Mouse (Mus musculus): Measurements from ENCODE around the gene Mrpl16. TPM values are rescaled to one million over a fixed set of nuclear protein-coding genes. Genes with fewer than 3 reads are reported as not detected.
A peak's percentile ranks its signal among the peaks of the same experiment; 100 is the strongest.

Mrpl16 gene
- total and polyA plus RNA-seq, 2 experiments from 2014 or later = 30.8 to 52.6 TPM

- Histone ChIP-seq H3K4me1 (ENCODE audit: insufficient read depth) (no peaks in the 10 kb centered on the region), H3K27me3 (ENCODE audit: insufficient read depth, low read length) (no peaks in the 10 kb centered on the region), H3K4me2 (ENCODE audit: low read depth) (no peak overlapping the region), H3K9ac (no peak overlapping the region), H3K9me3 (ENCODE audit: low read length) (no peaks in the 10 kb centered on the region), H3K36me3 (ENCODE audit: insufficient read depth) (no peaks in the 10 kb centered on the region), H3K4me3 (ENCODE audit: low read depth, low read length) (no peak overlapping the region), H3K27ac (ENCODE audit: low read depth, low read length) (no peak overlapping the region)
- DNase-seq (no peak), ATAC-seq (no peak)
- TF ChIP-seq CTCF (IDR thresholded peaks at IDR 0.05; ENCODE audit: low read depth) = no peak
These were observed 24.5 kb upstream of the Mrpl16 start for GRCm38 (mm10) chr19:11745680-11746079.

GRCm38 (mm10) chr19:11747298-11747697 is 22.9 kb upstream of the Mrpl16 start, which contains the start of gene Gif:
Gene Gif, plus strand, starts transcription at chr19:11747554.
- Histone ChIP-seq H3K27ac (ENCODE audit: low read depth, low read length) (no peak within 1 kb of the TSS), H3K9me3 (ENCODE audit: low read length) (no peaks in the 10 kb centered on the region), H3K4me1 (ENCODE audit: insufficient read depth) (no peaks in the 10 kb centered on the region), H3K4me2 (ENCODE audit: low read depth) (no peak within 1 kb of the TSS), H3K36me3 (ENCODE audit: insufficient read depth) (no peaks in the 10 kb centered on the region), H3K27me3 (ENCODE audit: insufficient read depth, low read length) (no peaks in the 10 kb centered on the region), H3K4me3 (ENCODE audit: low read depth, low read length) (no peak within 1 kb of the TSS), H3K9ac (no peak within 1 kb of the TSS)
- 71% methylated on average over 2 of the region's 2 CpGs for WGBS
- DNase-seq (no peak), ATAC-seq (no peak)
- no peak for TF ChIP-seq CTCF (IDR thresholded peaks at IDR 0.05; ENCODE audit: low read depth)

- no peak overlapping the region for H3K9ac ChIP-seq
- 85% methylated on average over 3 of the region's 3 CpGs for WGBS
- no peak overlapping the region for H3K27ac ChIP-seq (ENCODE audit: low read depth, low read length)
- H3K4me2 ChIP-seq (ENCODE audit: low read depth) = no peak overlapping the region
- H3K4me1 ChIP-seq (ENCODE audit: insufficient read depth) = no peaks in the 10 kb centered on the region
- H3K4me3 ChIP-seq (ENCODE audit: low read depth, low read length) = no peak overlapping the region
- no peaks in the 10 kb centered on the region for H3K9me3 ChIP-seq (ENCODE audit: low read length)
- no peak for ATAC-seq
- DNase-seq = no peak
- no peaks in the 10 kb centered on the region for H3K36me3 ChIP-seq (ENCODE audit: insufficient read depth)
- TF ChIP-seq CTCF (IDR thresholded peaks at IDR 0.05; ENCODE audit: low read depth) = no peak
- no peaks in the 10 kb centered on the region for H3K27me3 ChIP-seq (ENCODE audit: insufficient read depth, low read length)
These were observed 5.1 kb upstream of the Mrpl16 start for GRCm38 (mm10) chr19:11765059-11765458.

GRCm38 (mm10) chr19:11766413-11766812 is 3.8 kb upstream of the Mrpl16 start:
- H3K27me3 ChIP-seq (ENCODE audit: insufficient read depth, low read length) = no peaks in the 10 kb centered on the region
- ATAC-seq (no peak), DNase-seq (no peak)
- H3K9ac ChIP-seq = no peak overlapping the region
- H3K9me3 ChIP-seq (ENCODE audit: low read length) = no peaks in the 10 kb centered on the region
- H3K4me3 ChIP-seq (ENCODE audit: low read depth, low read length) = no peak overlapping the region
- no peak overlapping the region for H3K4me2 ChIP-seq (ENCODE audit: low read depth)
- H3K27ac ChIP-seq (ENCODE audit: low read depth, low read length) = no peak overlapping the region
- H3K4me1 ChIP-seq (ENCODE audit: insufficient read depth) = no peaks in the 10 kb centered on the region
- no peak for TF ChIP-seq CTCF (IDR thresholded peaks at IDR 0.05; ENCODE audit: low read depth)
- WGBS = 74% methylated on average over 4 of the region's 4 CpGs
- no peaks in the 10 kb centered on the region for H3K36me3 ChIP-seq (ENCODE audit: insufficient read depth)

GRCm38 (mm10) chr19:11768163-11768562 is 2.0 kb upstream of the Mrpl16 start:
- H3K4me3 ChIP-seq (ENCODE audit: low read depth, low read length) = no peak overlapping the region
- DNase-seq (peak; percentile 59), ATAC-seq (no peak)
- no peak overlapping the region for H3K9ac ChIP-seq
- no peaks in the 10 kb centered on the region for H3K9me3 ChIP-seq (ENCODE audit: low read length)
- no peak overlapping the region for H3K4me2 ChIP-seq (ENCODE audit: low read depth)
- 0 out of 2 replicates have a peak, but pooled peaks cover 3% of the 10 kb centered on the region for H3K36me3 ChIP-seq (ENCODE audit: insufficient read depth)
- no peak overlapping the region for H3K27ac ChIP-seq (ENCODE audit: low read depth, low read length)
- H3K4me1 ChIP-seq (ENCODE audit: insufficient read depth) = no peaks in the 10 kb centered on the region
- no peaks in the 10 kb centered on the region for H3K27me3 ChIP-seq (ENCODE audit: insufficient read depth, low read length)
- WGBS = 15% methylated on average over 3 of the region's 3 CpGs
- TF ChIP-seq CTCF (IDR thresholded peaks at IDR 0.05; ENCODE audit: low read depth) = peak; percentile 81

GRCm38 (mm10) chr19:11769257-11769920 is 802 bp upstream of the Mrpl16 start:
- ATAC-seq (no peak), DNase-seq (no peak)
- Histone ChIP-seq H3K27me3 (ENCODE audit: insufficient read depth, low read length) (no peaks in the 10 kb centered on the region), H3K4me2 (ENCODE audit: low read depth) (peak overlapping the region; percentile 74), H3K27ac (ENCODE audit: low read depth, low read length) (no peak overlapping the region), H3K9ac (no peak overlapping the region), H3K4me3 (ENCODE audit: low read depth, low read length) (no peak overlapping the region; the same call in 1 of the 2 replicates), H3K4me1 (ENCODE audit: insufficient read depth) (no peaks in the 10 kb centered on the region), H3K9me3 (ENCODE audit: low read length) (no peaks in the 10 kb centered on the region), H3K36me3 (ENCODE audit: insufficient read depth) (peaks cover 14% of the 10 kb centered on the region)
- 90% methylated on average over 5 of the region's 5 CpGs for WGBS
- no peak for TF ChIP-seq CTCF (IDR thresholded peaks at IDR 0.05; ENCODE audit: low read depth)

GRCm38 (mm10) chr19:11777191-11777865 is 7.1 kb downstream of the Mrpl16 start:
- Histone ChIP-seq H3K36me3 (ENCODE audit: insufficient read depth) (peaks cover 36% of the 10 kb centered on the region), H3K9ac (no peak overlapping the region), H3K4me2 (ENCODE audit: low read depth) (no peak overlapping the region), H3K27ac (ENCODE audit: low read depth, low read length) (no peak overlapping the region), H3K4me3 (ENCODE audit: low read depth, low read length) (no peak overlapping the region), H3K4me1 (ENCODE audit: insufficient read depth) (no peaks in the 10 kb centered on the region), H3K27me3 (ENCODE audit: insufficient read depth, low read length) (no peaks in the 10 kb centered on the region), H3K9me3 (ENCODE audit: low read length) (no peaks in the 10 kb centered on the region)
- TF ChIP-seq CTCF (IDR thresholded peaks at IDR 0.05; ENCODE audit: low read depth) = peak; percentile 79
- DNase-seq = peak; percentile 79
- 57% methylated on average over 7 of the region's 7 CpGs for WGBS
- peak; percentile 82 for ATAC-seq

All from forebrain, postnatal 0 days (tissue).